Mouse (Mus musculus) MEL (cell line): ENCODE measurements around the gene Peli2. TPM values are rescaled to one million over a fixed set of nuclear protein-coding genes. Genes with fewer than 3 reads are reported as not detected.

Source experiments
- DNase-seq: peaks from one replicate; pipeline ENCODE4 v3.0.0; 2011; ENCODE audit warnings: low read depth, low spot score
- H3K27ac ChIP-seq: 2 replicates; pipeline ENCODE4 v1.5.1; 2012; ENCODE audit warnings: low read depth, mild to moderate bottlenecking, control low read depth, low read length, moderate library complexity; ENCODE audit not compliant: control insufficient read depth
- H3K27me3 ChIP-seq, 2 experiments: fragments of 150-350 bp in 1 of 2; sonication (generic) in 1 of 2; 2 replicates each; pipeline ENCODE4 v1.6.1; 2012; ENCODE audit warnings: low read length in 2 of 2, mild to moderate bottlenecking in 2 of 2, improper control_type of control experiment in 1 of 2, moderate library complexity in 1 of 2; ENCODE audit not compliant: insufficient read depth in 2 of 2, control insufficient read depth in 1 of 2
- H3K36me3 ChIP-seq, 2 experiments: 2 replicates each; pipeline ENCODE4 v1.6.1; 2012 to 2014; ENCODE audit warnings: low read length in 2 of 2, improper control_type of control experiment in 1 of 2, inconsistent platforms in 1 of 2, mild to moderate bottlenecking in 1 of 2; ENCODE audit not compliant: insufficient read depth in 2 of 2, control insufficient read depth in 1 of 2
- H3K4me1 ChIP-seq, 2 experiments: fragments of 150-350 bp in 1 of 2; sonication (generic) in 1 of 2; 2 replicates each; pipeline ENCODE4 v1.6.1; 2012; ENCODE audit warnings: low read length in 2 of 2, improper control_type of control experiment in 1 of 2, mild to moderate bottlenecking in 1 of 2; ENCODE audit not compliant: insufficient read depth in 2 of 2, control insufficient read depth in 1 of 2
- H3K4me3 ChIP-seq, 2 experiments: fragments of 150-350 bp in 1 of 2; sonication (generic) in 1 of 2; 2 replicates each; pipeline ENCODE4 v1.5.1; 2012; ENCODE audit warnings: low read depth in 2 of 2, low read length in 2 of 2, mild to moderate bottlenecking in 2 of 2, moderate library complexity in 2 of 2, control low read depth in 1 of 2, improper control_type of control experiment in 1 of 2; ENCODE audit not compliant: control insufficient read depth in 1 of 2, insufficient read depth in 1 of 2
- H3K79me2 ChIP-seq: 2 replicates; pipeline ENCODE4 v1.6.1; 2012; ENCODE audit warnings: mild to moderate bottlenecking, low read length, moderate library complexity; ENCODE audit not compliant: control insufficient read depth, poor library complexity, insufficient read depth
- H3K9ac ChIP-seq: 2 replicates; pipeline ENCODE4 v1.6.1; 2012; ENCODE audit warnings: low read depth, mild to moderate bottlenecking, control low read depth, low read length, moderate library complexity; ENCODE audit not compliant: control insufficient read depth, poor library complexity, severe bottlenecking
- H3K9me3 ChIP-seq: fragments of 150-350 bp; sonication (generic); replicated peaks from 2 replicates; pipeline ENCODE4 v1.6.1; 2012; ENCODE audit warnings: mild to moderate bottlenecking, low read length, improper control_type of control experiment, moderate library complexity; ENCODE audit not compliant: insufficient read depth
- BHLHE40 ChIP-seq: IDR thresholded peaks from 2 replicates; pipeline ENCODE4 v1.6.1; 2012; ENCODE audit warnings: low read depth, mild to moderate bottlenecking, inconsistent platforms, low read length, improper control_type of control experiment, borderline replicate concordance
- CTCF ChIP-seq, 3 experiments: IDR thresholded peaks in 2 of 3; conservative IDR thresholded peaks in 1 of 3; 2 replicates each; pipeline ENCODE4 v1.5.1; 2011 to 2012; ENCODE audit warnings: low read length in 3 of 3, low read depth in 2 of 3, mild to moderate bottlenecking in 2 of 3, improper control_type of control experiment in 1 of 3, inconsistent platforms in 1 of 3, mixed read lengths in 1 of 3, moderate library complexity in 1 of 3; ENCODE audit not compliant: control insufficient read depth in 1 of 3, insufficient read depth in 1 of 3, poor library complexity in 1 of 3, severe bottlenecking in 1 of 3
- EP300 ChIP-seq, 2 experiments: IDR thresholded peaks; 2 replicates each; pipeline ENCODE4 v1.6.1; 2011; ENCODE audit warnings: improper control_type of control experiment in 2 of 2, low read length in 2 of 2, low read depth in 1 of 2, mild to moderate bottlenecking in 1 of 2
- ETS1 ChIP-seq: IDR thresholded peaks from 2 replicates; pipeline ENCODE4 v1.6.1; 2012; ENCODE audit warnings: low read depth, mild to moderate bottlenecking, inconsistent platforms, low read length, improper control_type of control experiment, moderate library complexity
- GABPA ChIP-seq: IDR thresholded peaks from 2 replicates; pipeline ENCODE4 v1.6.1; 2012; ENCODE audit warnings: low read depth, mild to moderate bottlenecking, inconsistent platforms, low read length, improper control_type of control experiment, moderate library complexity
- HCFC1 ChIP-seq: IDR thresholded peaks from 2 replicates; pipeline ENCODE4 v1.6.1; 2012; ENCODE audit warnings: low read depth, mild to moderate bottlenecking, inconsistent platforms, low read length, improper control_type of control experiment, moderate library complexity
- KAT2A ChIP-seq: conservative IDR thresholded peaks from 2 replicates; pipeline ENCODE4 v1.6.1; 2012; ENCODE audit warnings: low read depth, low read length, improper control_type of control experiment, inconsistent platforms
- MAFK ChIP-seq: IDR thresholded peaks from 2 replicates; pipeline ENCODE4 v1.6.1; 2011; ENCODE audit warnings: low read depth, mild to moderate bottlenecking, low read length, improper control_type of control experiment, borderline replicate concordance
- MAX ChIP-seq: IDR thresholded peaks from 2 replicates; pipeline ENCODE4 v1.6.1; 2011; ENCODE audit warnings: low read length, improper control_type of control experiment
- MAZ ChIP-seq: IDR thresholded peaks from 2 replicates; pipeline ENCODE4 v1.6.1; 2012; ENCODE audit warnings: low read depth, mild to moderate bottlenecking, inconsistent platforms, low read length, improper control_type of control experiment
- MEF2A ChIP-seq: IDR thresholded peaks from 2 replicates; pipeline ENCODE4 v1.6.1; 2014; ENCODE audit warnings: low read depth, mild to moderate bottlenecking, inconsistent platforms, low read length, improper control_type of control experiment; ENCODE audit not compliant: poor library complexity, insufficient replicate concordance, severe bottlenecking; ENCODE audit errors: extremely low read depth
- MXI1 ChIP-seq: IDR thresholded peaks from 2 replicates; pipeline ENCODE4 v1.6.1; 2011; ENCODE audit warnings: mild to moderate bottlenecking, low read depth, low read length, improper control_type of control experiment
- MYB ChIP-seq: IDR thresholded peaks from 2 replicates; pipeline ENCODE4 v1.6.1; 2011; ENCODE audit warnings: mild to moderate bottlenecking, low read depth, low read length, improper control_type of control experiment
- MYC ChIP-seq: IDR thresholded peaks from 2 replicates; pipeline ENCODE4 v1.6.1; 2011; ENCODE audit warnings: low read depth, mild to moderate bottlenecking, low read length, improper control_type of control experiment, moderate library complexity
- NELFE ChIP-seq: IDR thresholded peaks from 2 replicates; pipeline ENCODE4 v1.6.1; 2011; ENCODE audit warnings: low read depth, low read length, improper control_type of control experiment
- POLR2AphosphoS2 ChIP-seq: IDR thresholded peaks from 2 replicates; pipeline ENCODE4 v1.6.1; 2011; ENCODE audit warnings: low read length, improper control_type of control experiment
- POLR2AphosphoS5 ChIP-seq: IDR thresholded peaks from 2 replicates; pipeline ENCODE4 v1.6.1; 2012; ENCODE audit warnings: low read depth, borderline replicate concordance, mild to moderate bottlenecking, inconsistent platforms, low read length, moderate library complexity, mixed read lengths
- RAD21 ChIP-seq: IDR thresholded peaks from 2 replicates; pipeline ENCODE4 v1.6.1; 2011; ENCODE audit warnings: mild to moderate bottlenecking, low read depth, low read length, improper control_type of control experiment
- RCOR1 ChIP-seq: IDR thresholded peaks from 2 replicates; pipeline ENCODE4 v1.6.1; 2012; ENCODE audit warnings: low read depth, mild to moderate bottlenecking, inconsistent platforms, low read length, improper control_type of control experiment
- SIN3A ChIP-seq: IDR thresholded peaks from 2 replicates; pipeline ENCODE4 v1.6.1; 2012; ENCODE audit warnings: low read length, improper control_type of control experiment, inconsistent platforms
- SMC3 ChIP-seq: IDR thresholded peaks from 2 replicates; pipeline ENCODE4 v1.6.1; 2011; ENCODE audit warnings: low read depth, low read length, improper control_type of control experiment
- TBP ChIP-seq: IDR thresholded peaks from 2 replicates; pipeline ENCODE4 v1.8.0; 2011; ENCODE audit warnings: low read depth, low read length, improper control_type of control experiment
- TCF12 ChIP-seq: IDR thresholded peaks from 2 replicates; pipeline ENCODE4 v1.6.1; 2014; ENCODE audit warnings: low read depth, mild to moderate bottlenecking, inconsistent platforms, low read length, improper control_type of control experiment, moderate library complexity
- UBTF ChIP-seq: IDR thresholded peaks from 2 replicates; pipeline ENCODE4 v1.6.1; 2012; ENCODE audit warnings: low read depth, mild to moderate bottlenecking, inconsistent platforms, low read length, improper control_type of control experiment, moderate library complexity, borderline replicate concordance; ENCODE audit not compliant: insufficient read depth
- USF1 ChIP-seq: IDR thresholded peaks from 2 replicates; pipeline ENCODE4 v1.6.1; 2014; ENCODE audit warnings: low read depth, mild to moderate bottlenecking, inconsistent platforms, low read length, improper control_type of control experiment, moderate library complexity
- USF2 ChIP-seq, 2 experiments: IDR thresholded peaks; 2 replicates each; pipeline ENCODE4 v1.6.1; 2011 to 2012; ENCODE audit warnings: improper control_type of control experiment in 2 of 2, low read length in 2 of 2, borderline replicate concordance in 1 of 2, inconsistent platforms in 1 of 2, low read depth in 1 of 2, mild to moderate bottlenecking in 1 of 2; ENCODE audit not compliant: insufficient read depth in 1 of 2
- ZMIZ1 ChIP-seq: IDR thresholded peaks from 2 replicates; pipeline ENCODE4 v1.6.1; 2012; ENCODE audit warnings: low read depth, mild to moderate bottlenecking, inconsistent platforms, low read length, improper control_type of control experiment, moderate library complexity
- ZNF384 ChIP-seq: IDR thresholded peaks from 2 replicates; pipeline ENCODE4 v1.6.1; 2012; ENCODE audit warnings: low read depth, mild to moderate bottlenecking, inconsistent platforms, low read length, improper control_type of control experiment
- polyA plus RNA-seq, 2 experiments: library from polyadenylated mRNA; stranded (reverse) in 1 of 2; unstranded in 1 of 2; fragments of >175 nt in 1 of 2; fragments of >200 nt in 1 of 2; gene quantifications; 2 replicates each; pipeline versions ENCODE4 v1.2.1 to v1.2.4; 2012; ENCODE audit warnings: low replicate concordance in 2 of 2, low read depth in 1 of 2; ENCODE audit not compliant: insufficient read length in 2 of 2, insufficient read depth in 1 of 2, missing spikeins in 1 of 2
- total RNA-seq: library from RNA; depleted of rRNA; stranded (reverse); fragments of 300-350 nt; gene quantifications from 2 replicates; pipeline ENCODE4 v1.2.3, GENCODE M21; 2012

Peli2 gene
- total and polyA plus RNA-seq, 3 experiments = not detected

DNA sequence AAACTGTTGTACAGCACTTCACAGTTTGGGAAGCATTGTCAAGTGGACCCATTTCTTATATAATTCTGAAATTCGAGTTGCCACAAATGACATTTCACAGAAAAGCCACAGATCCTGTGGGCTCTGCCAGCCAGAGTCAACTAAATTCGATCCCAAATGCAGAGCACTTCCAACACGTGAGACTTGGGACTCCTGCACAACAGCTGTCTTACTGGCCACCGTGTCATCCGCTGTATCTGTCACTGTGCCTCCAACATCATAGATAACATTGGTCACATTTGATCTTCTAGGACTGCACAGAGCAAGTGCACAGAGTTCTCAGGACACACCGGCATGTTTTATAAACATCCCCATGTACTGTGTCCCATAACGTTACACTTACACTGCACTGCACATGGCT, 14.2 kb upstream of the Peli2 start:
- no peak for DNase-seq
- no peak overlapping the region for H3K4me3 ChIP-seq

GRCm38 (mm10) chr14:48117986-48118385, 2.6 kb upstream of the Peli2 start:
- Histone ChIP-seq H3K9ac (no peak overlapping the region), H3K36me3 (no peaks in the 10 kb centered on the region), H3K4me1 (no peaks in the 10 kb centered on the region), H3K4me3 (no peak overlapping the region), H3K27ac (no peak overlapping the region), H3K79me2 (no peaks in the 10 kb centered on the region), H3K9me3 (no peaks in the 10 kb centered on the region), H3K27me3 (no peaks in the 10 kb centered on the region)
- TF ChIP-seq BHLHE40 = no peak
- no peak for TF ChIP-seq MAZ
- TF ChIP-seq SMC3 = no peak
- no peak for TF ChIP-seq NELFE
- TF ChIP-seq RCOR1 = no peak
- TF ChIP-seq EP300 (IDR thresholded peaks at IDR 0.05; ENCODE audit: low read depth in 1 of 2, low read length in 2 of 2) = no peak
- no peak for TF ChIP-seq USF1
- no peak for TF ChIP-seq RAD21
- TF ChIP-seq HCFC1 = no peak
- no peak for TF ChIP-seq MYB
- no peak for TF ChIP-seq MXI1
- no peak for TF ChIP-seq POLR2AphosphoS2
- no peak for TF ChIP-seq ETS1
- TF ChIP-seq CTCF (IDR thresholded peaks at IDR 0.05 in 2 of 3, conservative IDR thresholded peaks at IDR 0.05 in 1 of 3; ENCODE audit: control insufficient read depth in 1 of 3, insufficient read depth in 1 of 3, low read depth in 2 of 3, low read length in 3 of 3, poor library complexity in 1 of 3, severe bottlenecking in 1 of 3) = no peak
- TF ChIP-seq TCF12 = no peak
- TF ChIP-seq GABPA = no peak
- TF ChIP-seq MAX = no peak
- TF ChIP-seq POLR2AphosphoS5 = no peak
- no peak for TF ChIP-seq UBTF
- DNase-seq = no peak

More for the DNA sequence above, 14.2 kb upstream of the Peli2 start:
- H3K4me1 ChIP-seq = no peaks in the 10 kb centered on the region
- TF ChIP-seq RCOR1 (no peak), UBTF (no peak), SIN3A (no peak), MXI1 (no peak), CTCF (IDR thresholded peaks at IDR 0.05 in 2 of 3, conservative IDR thresholded peaks at IDR 0.05 in 1 of 3; ENCODE audit: control insufficient read depth in 1 of 3, insufficient read depth in 1 of 3, low read depth in 2 of 3, low read length in 3 of 3, poor library complexity in 1 of 3, severe bottlenecking in 1 of 3) (no peak), MYC (no peak), KAT2A (no peak), ETS1 (no peak), MAFK (no peak), TBP (no peak), ZNF384 (no peak), MEF2A (no peak), MAX (no peak), ZMIZ1 (no peak), USF2 (IDR thresholded peaks at IDR 0.05; ENCODE audit: borderline replicate concordance in 1 of 2, insufficient read depth in 1 of 2, low read depth in 1 of 2, low read length in 2 of 2) (no peak)
- TF ChIP-seq, all 39 proteins: peak for 0
- H3K27ac ChIP-seq = no peak overlapping the region
- H3K9ac ChIP-seq = no peak overlapping the region
- H3K27me3 ChIP-seq = no peaks in the 10 kb centered on the region
- no peaks in the 10 kb centered on the region for H3K79me2 ChIP-seq
- H3K9me3 ChIP-seq = no peaks in the 10 kb centered on the region
- no peaks in the 10 kb centered on the region for H3K36me3 ChIP-seq
